Comparison of ENCODE assay signal across 16 mouse cellular contexts in genomic region chr11:54174877-54175276, GRCm38 (mm10).
DNase-seq lines count a peak whose midpoint lies in the region; ATAC-seq and TF ChIP-seq lines count a peak whose summit lies in the region.
"Had no signal": no experiment of that assay in that cellular context is flagged by ENCODE, and none has a peak within 500 bp of the region (broad histone marks: within the 10 kb centered on the region; RNA-seq: fewer than 3 reads in every experiment).

No protein-coding gene starts in this region.

- no peak for ATAC-seq in forebrain, embryonic 14.5 days
- ATAC-seq in forebrain, postnatal 0 days, result no peak
- ATAC-seq in lung, embryonic 14.5 days (ENCODE audit: insufficient read depth), result no peak
- no peak for ATAC-seq in midbrain, postnatal 0 days (ENCODE audit: low FRiP score)
- no peak for ATAC-seq in midbrain, embryonic 13.5 days
- ATAC-seq: forebrain, embryonic 16.5 days had no signal

- no peak overlapping the region for H3K4me3 ChIP-seq in forebrain, embryonic 14.5 days (ENCODE audit: low read depth, low read length)
- no peak overlapping the region for H3K4me3 ChIP-seq in forebrain, postnatal 0 days (ENCODE audit: low read depth, low read length)
- no peak overlapping the region for H3K4me3 ChIP-seq in lung, embryonic 14.5 days (ENCODE audit: low read depth, low read length)
- no peak overlapping the region for H3K4me3 ChIP-seq in midbrain, postnatal 0 days (ENCODE audit: low read depth, low read length)
- H3K4me3 ChIP-seq in midbrain, embryonic 13.5 days (replicated peaks), result no peak overlapping the region
- H3K4me3 ChIP-seq: heart, embryonic 13.5 days; hindbrain, embryonic 13.5 days had no signal

- 61% methylated on average over 2 of the region's 2 CpGs for WGBS in forebrain, embryonic 14.5 days
- 49% methylated on average over 2 of the region's 2 CpGs for WGBS in forebrain, postnatal 0 days
- 58% methylated on average over 2 of the region's 2 CpGs for WGBS in lung, embryonic 14.5 days
- 42% methylated on average over 2 of the region's 2 CpGs for WGBS in midbrain, postnatal 0 days
- WGBS in midbrain, embryonic 13.5 days, result 47% methylated on average over 2 of the region's 2 CpGs

- H3K27ac ChIP-seq in forebrain, embryonic 14.5 days (ENCODE audit: low read depth, low read length), result no peak overlapping the region
- H3K27ac ChIP-seq in forebrain, postnatal 0 days (ENCODE audit: low read depth, low read length), result no peak overlapping the region
- no peak overlapping the region for H3K27ac ChIP-seq in lung, embryonic 14.5 days (ENCODE audit: low read depth)
- no peak overlapping the region for H3K27ac ChIP-seq in midbrain, postnatal 0 days (ENCODE audit: low read depth, low read length)
- no peak overlapping the region for H3K27ac ChIP-seq in midbrain, embryonic 13.5 days
- H3K27ac ChIP-seq: heart, embryonic 13.5 days; hindbrain, embryonic 13.5 days had no signal

- no peaks in the 10 kb centered on the region for H3K4me1 ChIP-seq in forebrain, embryonic 14.5 days (ENCODE audit: control insufficient read depth, insufficient read depth, low read length)
- no peaks in the 10 kb centered on the region for H3K4me1 ChIP-seq in forebrain, postnatal 0 days (ENCODE audit: insufficient read depth)
- no peaks in the 10 kb centered on the region for H3K4me1 ChIP-seq in lung, embryonic 14.5 days (ENCODE audit: insufficient read depth)
- H3K4me1 ChIP-seq in midbrain, postnatal 0 days (ENCODE audit: insufficient read depth, low read length), result no peaks in the 10 kb centered on the region
- peaks cover 5% of the 10 kb centered on the region; the same call in 1 of the 2 replicates for H3K4me1 ChIP-seq in midbrain, embryonic 13.5 days (replicated peaks)
- H3K4me1 ChIP-seq: heart, embryonic 13.5 days; hindbrain, embryonic 13.5 days had no signal

- DNase-seq in forebrain, embryonic 14.5 days (ENCODE audit: low spot score), result peak; percentile 18
- DNase-seq in forebrain, postnatal 0 days, result no peak
- DNase-seq in lung, embryonic 14.5 days, result peak; percentile 7
- no peak for DNase-seq in lung, postnatal 10 days
- peak; percentile 13 for DNase-seq in midbrain, postnatal 0 days (ENCODE audit: low spot score)
- no peak for DNase-seq in ovary, adult 18-20 months (ENCODE audit: low spot score)
- DNase-seq: adrenal gland, postnatal 10 days; cerebellum, adult 18-20 months; cerebellum, adult 9-11 months; cerebellum, postnatal 36 days; gastrocnemius, postnatal 14 days; heart, postnatal 4 days had no signal

- no peak overlapping the region for H3K4me2 ChIP-seq in forebrain, embryonic 14.5 days (ENCODE audit: low read length)
- H3K4me2 ChIP-seq in forebrain, postnatal 0 days (ENCODE audit: low read depth), result no peak overlapping the region
- no peak overlapping the region for H3K4me2 ChIP-seq in lung, embryonic 14.5 days
- no peak overlapping the region for H3K4me2 ChIP-seq in midbrain, postnatal 0 days (ENCODE audit: low read depth, low read length, poor library complexity, severe bottlenecking)
- H3K4me2 ChIP-seq in midbrain, embryonic 13.5 days (replicated peaks), result no peak overlapping the region
- H3K4me2 ChIP-seq: heart, embryonic 13.5 days; hindbrain, embryonic 13.5 days had no signal

- H3K36me3 ChIP-seq in forebrain, embryonic 14.5 days (ENCODE audit: control insufficient read depth, insufficient read depth, low read length), result no peaks in the 10 kb centered on the region
- no peaks in the 10 kb centered on the region for H3K36me3 ChIP-seq in forebrain, postnatal 0 days (ENCODE audit: insufficient read depth)
- H3K36me3 ChIP-seq in lung, embryonic 14.5 days (ENCODE audit: insufficient read depth), result no peaks in the 10 kb centered on the region
- no peaks in the 10 kb centered on the region for H3K36me3 ChIP-seq in midbrain, postnatal 0 days (ENCODE audit: insufficient read depth, low read length)
- no peaks in the 10 kb centered on the region for H3K36me3 ChIP-seq in midbrain, embryonic 13.5 days
- H3K36me3 ChIP-seq: heart, embryonic 13.5 days; hindbrain, embryonic 13.5 days had no signal

- no peak for TF ChIP-seq CTCF in forebrain, postnatal 0 days (IDR thresholded peaks at IDR 0.05; ENCODE audit: low read depth)
- TF ChIP-seq CTCF in lung, embryonic 14.5 days (IDR thresholded peaks at IDR 0.05; ENCODE audit: low read depth), result no peak
- no peak for TF ChIP-seq CTCF in midbrain, postnatal 0 days (IDR thresholded peaks at IDR 0.05)

- H3K27me3 ChIP-seq in forebrain, embryonic 14.5 days (replicated peaks; ENCODE audit: control insufficient read depth, insufficient read depth, low read length), result no peaks in the 10 kb centered on the region
- no peaks in the 10 kb centered on the region for H3K27me3 ChIP-seq in forebrain, postnatal 0 days (ENCODE audit: insufficient read depth, low read length)
- no peaks in the 10 kb centered on the region for H3K27me3 ChIP-seq in lung, embryonic 14.5 days (ENCODE audit: insufficient read depth, low read length)
- no peaks in the 10 kb centered on the region for H3K27me3 ChIP-seq in midbrain, postnatal 0 days (ENCODE audit: insufficient read depth, low read length)
- no peaks in the 10 kb centered on the region for H3K27me3 ChIP-seq in midbrain, embryonic 13.5 days
- H3K27me3 ChIP-seq: heart, embryonic 13.5 days; hindbrain, embryonic 13.5 days had no signal

- no peaks in the 10 kb centered on the region for H3K9me3 ChIP-seq in forebrain, embryonic 14.5 days (replicated peaks; ENCODE audit: control insufficient read depth, low read length)
- no peaks in the 10 kb centered on the region for H3K9me3 ChIP-seq in forebrain, postnatal 0 days (ENCODE audit: low read length)
- H3K9me3 ChIP-seq in lung, embryonic 14.5 days (ENCODE audit: low read depth, low read length), result no peaks in the 10 kb centered on the region
- no peaks in the 10 kb centered on the region for H3K9me3 ChIP-seq in midbrain, postnatal 0 days (ENCODE audit: low read length)
- no peaks in the 10 kb centered on the region for H3K9me3 ChIP-seq in midbrain, embryonic 13.5 days
- H3K9me3 ChIP-seq: heart, embryonic 13.5 days; hindbrain, embryonic 13.5 days had no signal

- no peak overlapping the region for H3K9ac ChIP-seq in forebrain, embryonic 14.5 days (ENCODE audit: low read length)
- H3K9ac ChIP-seq in forebrain, postnatal 0 days, result no peak overlapping the region
- no peak overlapping the region for H3K9ac ChIP-seq in lung, embryonic 14.5 days
- H3K9ac ChIP-seq in midbrain, postnatal 0 days (replicated peaks; ENCODE audit: low read length, poor library complexity, severe bottlenecking), result no peak overlapping the region
- no peak overlapping the region for H3K9ac ChIP-seq in midbrain, embryonic 13.5 days (replicated peaks)
- H3K9ac ChIP-seq: heart, embryonic 13.5 days; hindbrain, embryonic 13.5 days had no signal

Comparison
In these comparisons a context has a peak if more than half of its experiments do, and no peak if none do; other contexts are left out.
1. DNase-seq: peak in forebrain, embryonic 14.5 days (single experiment), lung, embryonic 14.5 days (single experiment) and midbrain, postnatal 0 days (single experiment); none in forebrain, postnatal 0 days (single experiment), lung, postnatal 10 days (single experiment) and ovary, adult 18-20 months (single experiment).